Mouse (Mus musculus) cerebellum, adult 2 months (tissue): ENCODE results near the gene Myrip.

Experiments
- CTCF ChIP-seq: fragments of 200-500 bp; IDR thresholded peaks from 2 replicates; pipeline ENCODE4 v1.5.1; 2011; ENCODE audit warnings: low read depth, mild to moderate bottlenecking, control low read depth, low read length, moderate library complexity, borderline replicate concordance; ENCODE audit not compliant: insufficient read depth
- POLR2A ChIP-seq: fragments of 200-500 bp; IDR thresholded peaks from 2 replicates; pipeline ENCODE4 v1.6.1; 2011; ENCODE audit warnings: low read length, control low read depth, borderline replicate concordance; ENCODE audit not compliant: insufficient read depth

- TF ChIP-seq POLR2A (no peak), CTCF (no peak)
Observed at GRCm38 (mm10) chr9:120455768-120456655, 154.7 kb downstream of the Myrip start.
